Mouse (Mus musculus): ENCODE measurements at regions not wholly inside any gene's neighbourhood (a gene's known extent, or its start where the extent isn't known, plus 50 kb on each side); places are given as distances from the start of the nearest gene placed in this dataset.

DNA sequence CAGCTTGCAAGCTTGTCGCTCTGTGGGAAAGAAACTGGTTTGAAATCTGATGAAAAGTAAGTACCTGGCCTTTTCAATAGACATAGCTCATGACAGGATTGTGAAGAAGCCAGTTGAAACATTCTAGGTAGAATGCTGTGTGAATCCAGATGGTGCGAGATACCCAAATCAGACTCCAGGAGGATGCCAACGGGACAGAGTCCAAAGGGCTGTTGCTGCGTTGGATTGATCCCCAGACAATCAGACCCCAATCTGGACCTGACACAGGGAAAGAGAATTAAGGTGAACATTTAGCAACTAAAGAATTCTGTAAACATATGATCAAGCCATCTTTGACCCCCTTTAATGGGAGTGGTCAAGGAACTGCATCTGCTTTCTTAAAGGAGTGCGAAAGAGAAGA, 296.6 kb upstream of the Gm15217 start:
- DNase-seq (ENCODE audit: low spot score) = no peak

DNA sequence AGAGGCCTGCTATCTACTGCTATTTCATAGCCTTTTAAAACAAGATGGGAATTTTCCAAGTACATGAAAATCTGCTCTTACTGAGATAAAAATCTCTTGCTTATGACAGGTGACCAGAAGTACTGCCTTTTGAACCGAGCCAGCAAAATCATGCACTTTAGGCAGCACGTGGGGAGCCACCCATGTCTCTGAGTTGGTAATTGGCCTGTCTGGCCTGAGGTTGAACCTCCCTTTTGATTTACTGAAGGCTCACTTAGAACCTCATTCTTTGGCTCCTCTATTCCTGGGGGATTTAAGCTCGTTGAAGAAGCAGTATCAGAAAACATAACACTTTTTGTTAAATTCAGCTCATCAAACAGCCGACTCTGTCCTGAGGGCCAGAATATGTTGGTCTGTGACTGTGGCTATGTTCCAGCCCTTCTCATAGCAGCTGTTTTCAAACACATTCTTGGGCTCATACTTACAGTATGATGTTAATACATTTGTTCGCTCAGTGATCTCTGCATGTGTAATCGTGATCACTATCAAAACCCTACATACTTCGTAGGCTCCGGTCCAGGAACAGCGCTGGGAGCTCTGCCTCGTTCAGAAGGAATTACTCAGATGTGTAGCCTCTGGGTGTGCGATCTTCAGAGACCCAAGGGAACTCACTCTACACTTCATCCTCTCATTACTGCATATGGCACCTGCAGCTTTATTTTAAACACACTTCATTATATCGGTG, 290.1 kb upstream of the Gm15217 start:
- DNase-seq (ENCODE audit: low spot score) = no peak

DNA sequence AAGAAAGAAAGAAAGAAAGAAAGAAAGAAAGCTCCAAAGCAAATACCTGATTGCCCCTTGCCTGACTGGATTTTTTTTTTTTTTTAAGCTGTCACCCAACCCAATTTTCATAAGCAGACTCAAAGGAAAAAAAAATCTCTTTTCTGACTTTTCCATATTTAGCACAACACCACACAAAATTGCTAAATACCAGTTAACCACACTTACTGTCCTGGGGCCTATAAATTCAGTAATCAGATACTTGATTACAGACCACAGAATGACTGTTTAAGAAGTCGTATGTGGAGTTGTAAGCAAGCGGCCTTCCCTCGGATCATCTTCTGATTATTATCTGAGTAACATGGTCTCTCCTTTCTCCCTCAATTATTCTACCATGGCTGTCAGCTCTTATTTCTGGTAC, 263.3 kb upstream of the Gm15217 start:
- no peak for DNase-seq (ENCODE audit: low spot score)

DNA sequence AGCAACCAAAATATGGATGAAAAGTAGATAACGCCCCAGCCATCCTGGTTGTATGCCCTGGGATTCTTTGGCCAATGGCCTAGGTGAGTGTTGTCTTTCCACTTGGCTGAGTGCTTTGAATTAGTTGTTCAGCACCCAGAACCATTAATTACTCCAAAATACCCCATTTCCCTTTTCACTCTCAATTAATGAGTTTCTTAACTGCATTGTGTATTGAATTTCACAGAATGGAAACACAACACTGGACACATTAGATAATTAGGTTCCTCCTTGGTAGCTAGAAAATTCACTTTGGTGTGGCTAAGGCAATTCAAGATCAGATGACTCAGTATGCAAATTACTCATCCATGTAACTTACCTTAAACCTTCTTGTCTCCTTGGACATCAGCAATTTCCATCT, 252.7 kb upstream of the Gm15217 start:
- DNase-seq (ENCODE audit: low spot score) = no peak

DNA sequence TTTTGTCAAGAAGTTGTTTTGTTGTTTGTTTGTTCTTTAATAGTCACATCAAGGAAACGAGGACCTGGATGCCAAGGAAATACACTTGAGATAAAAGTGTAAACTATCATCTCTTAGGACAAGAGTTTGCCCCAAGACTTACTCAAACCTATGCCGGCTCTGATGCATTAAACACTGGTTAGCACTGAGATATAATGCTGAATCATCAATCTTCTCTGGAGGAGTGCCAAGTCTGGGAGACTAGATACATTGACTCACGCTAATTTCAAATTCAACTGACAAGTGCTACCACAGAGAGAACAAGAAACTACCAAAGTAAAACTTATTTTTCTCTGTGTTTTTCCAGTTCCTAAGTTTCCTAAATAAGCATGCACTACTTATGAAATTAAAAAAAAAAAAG, 249.5 kb upstream of the Gm15217 start:
- DNase-seq (ENCODE audit: low spot score) = no peak

DNA sequence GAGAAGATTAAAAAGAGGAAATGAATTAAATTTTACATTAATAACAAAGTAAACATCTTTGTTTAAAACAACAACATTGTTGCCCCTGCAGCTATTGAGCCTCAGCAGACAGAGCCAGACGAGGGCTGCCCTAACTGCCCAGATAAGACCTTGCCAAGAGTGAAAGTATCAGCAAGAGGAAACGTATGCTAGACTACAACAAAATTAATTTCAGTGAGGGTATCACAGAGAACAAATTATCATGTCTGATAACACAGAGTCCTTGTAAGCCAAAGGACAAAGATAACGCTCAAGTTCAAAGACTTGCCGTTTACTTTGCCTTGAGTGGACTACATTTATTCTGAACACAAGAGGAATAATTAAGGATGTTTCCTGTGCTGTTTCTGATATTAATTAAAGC, 235.0 kb upstream of the Gm15217 start:
- DNase-seq (ENCODE audit: low spot score) = no peak

DNA sequence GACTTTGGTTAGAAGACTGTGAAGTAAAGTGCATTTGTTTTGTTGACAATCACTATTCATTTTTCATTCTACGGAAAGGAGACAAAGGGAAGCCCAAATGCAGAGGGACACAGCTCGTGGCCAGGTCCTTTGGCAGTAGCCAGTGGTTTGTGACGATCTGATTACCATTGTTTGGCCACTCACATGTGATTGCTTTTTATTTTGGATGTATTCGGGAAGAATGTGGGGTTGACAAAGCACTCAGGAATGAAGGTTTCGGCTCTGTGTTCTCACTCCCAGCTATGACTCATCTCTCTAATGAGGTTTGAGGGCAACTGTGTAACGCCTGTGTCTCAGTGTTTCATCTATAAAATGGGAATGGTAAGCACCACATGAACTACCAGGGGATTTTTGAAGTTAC, 234.5 kb upstream of the Gm15217 start:
- DNase-seq (ENCODE audit: low spot score) = no peak

DNA sequence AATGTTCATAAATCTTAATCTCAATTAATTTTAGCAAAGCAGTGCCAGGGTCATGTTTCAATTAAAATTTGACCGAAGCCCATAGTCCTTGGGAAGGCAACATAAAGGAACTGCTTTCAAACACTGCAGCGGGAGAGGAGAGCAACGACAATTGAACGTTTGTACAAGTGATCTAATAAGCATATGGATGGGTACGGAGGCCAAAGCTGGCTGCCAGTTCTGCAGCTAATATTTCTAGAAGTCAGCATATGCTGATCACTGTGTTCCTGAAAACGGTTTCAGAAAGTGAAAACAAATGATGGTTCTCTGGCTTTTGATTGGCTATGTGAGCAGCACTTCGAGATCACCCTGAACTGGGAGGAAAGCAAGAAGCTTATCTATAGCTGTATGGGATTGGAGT, 233.6 kb upstream of the Gm15217 start:
- no peak for DNase-seq (ENCODE audit: low spot score)

DNA sequence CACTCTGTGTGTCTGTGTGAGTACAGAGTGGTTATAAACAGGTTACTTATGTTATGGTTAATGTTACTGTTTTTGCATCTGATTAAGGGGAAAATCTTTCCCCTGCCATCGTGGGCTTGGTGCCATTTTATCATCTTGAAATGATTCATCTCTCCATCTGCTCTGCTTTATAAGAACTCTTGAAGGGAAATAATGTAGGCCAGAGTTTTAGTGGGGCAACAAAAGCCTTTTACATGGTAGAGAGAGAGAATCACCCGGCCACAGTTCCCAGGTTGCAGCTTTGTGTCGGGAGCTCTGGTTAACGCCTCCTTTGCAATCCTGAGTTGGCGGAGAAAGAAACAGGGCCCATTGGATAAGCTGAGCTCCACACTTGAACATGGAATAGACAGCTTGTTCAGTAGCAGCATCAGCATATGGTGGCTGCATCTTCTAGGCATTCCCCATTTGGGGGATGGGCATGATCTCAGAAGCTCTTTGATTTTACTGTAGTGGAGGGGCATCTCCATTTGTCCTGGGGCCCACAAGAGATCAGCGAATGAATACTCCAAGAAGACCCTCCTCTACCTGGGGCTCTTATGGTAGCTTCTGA, 230.0 kb upstream of the Gm15217 start:
- DNase-seq (ENCODE audit: low spot score) = peak; percentile 6

DNA sequence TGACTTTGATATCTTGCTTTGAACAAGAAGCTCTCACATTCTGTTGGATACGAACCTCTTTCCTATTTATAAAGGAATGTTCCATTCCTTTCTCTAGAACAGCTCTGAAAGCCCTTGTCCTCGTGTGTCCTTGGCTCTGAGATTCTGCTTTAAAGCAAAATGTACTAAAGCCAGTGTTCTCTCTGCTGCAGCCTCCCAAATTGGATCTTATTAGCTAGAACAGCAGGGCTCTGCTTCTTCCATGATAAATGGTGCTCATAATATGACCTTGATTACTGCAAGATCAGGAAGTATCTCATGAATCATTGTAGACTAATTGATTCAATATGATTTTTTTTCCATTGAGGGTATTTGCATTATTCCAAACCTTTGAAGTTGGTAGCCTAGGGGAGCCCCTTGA, 220.5 kb upstream of the Gm15217 start:
- no peak for DNase-seq (ENCODE audit: low spot score)

DNA sequence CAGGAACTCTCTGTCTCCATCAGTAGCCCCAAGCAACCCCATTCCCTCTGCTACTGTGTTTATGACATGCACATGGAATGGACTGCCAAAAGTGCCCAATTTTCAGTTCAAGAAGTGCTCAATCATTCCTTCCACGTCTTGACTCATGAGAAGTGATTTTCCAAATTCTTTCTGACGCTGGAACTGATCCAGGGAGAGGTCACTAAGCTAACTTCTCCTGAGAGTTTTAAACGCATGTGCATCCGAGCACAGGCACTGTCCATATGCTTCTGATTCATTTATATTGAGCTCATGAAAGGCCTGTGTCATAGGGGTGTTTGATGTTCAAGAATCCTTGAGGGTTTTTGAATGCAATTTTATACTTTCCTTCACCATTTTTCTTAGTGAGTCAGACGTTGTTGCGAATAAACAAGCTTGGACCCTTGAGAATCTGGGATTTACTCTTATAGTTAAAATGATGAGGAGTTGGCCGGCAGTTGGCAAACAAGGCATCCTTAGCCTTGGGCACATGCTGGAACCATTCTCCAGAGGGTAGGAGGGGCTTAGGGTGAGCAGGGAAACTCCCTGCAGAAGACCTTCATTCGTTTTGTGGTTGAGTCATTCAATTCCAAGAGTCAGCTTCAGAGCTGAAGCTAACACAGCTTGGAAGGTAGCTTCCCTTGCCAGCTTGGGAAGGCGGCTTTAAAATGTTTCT, 206.9 kb upstream of the Gm15217 start:
- no peak for DNase-seq (ENCODE audit: low spot score)

DNA sequence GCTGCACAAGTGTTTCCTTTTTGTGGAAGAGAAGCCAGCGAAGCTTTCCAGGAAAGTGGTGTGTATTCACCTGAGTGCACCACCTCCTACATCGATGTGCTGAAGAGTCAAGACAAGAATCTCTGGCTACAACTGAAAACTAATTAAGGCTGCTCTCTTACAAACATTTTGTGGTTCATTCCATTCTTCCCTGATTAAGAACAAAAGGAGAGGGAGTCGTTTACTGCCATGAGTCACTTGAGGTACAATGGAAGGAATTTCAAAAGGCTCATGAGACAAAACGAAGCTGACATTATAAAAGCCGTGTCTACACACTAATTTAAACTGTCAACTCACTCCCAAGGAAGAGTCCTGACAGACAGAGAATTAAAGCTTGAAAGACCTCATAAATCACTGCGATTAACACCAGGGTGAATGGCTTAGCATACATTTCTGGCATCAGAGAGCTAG, 206.3 kb upstream of the Gm15217 start:
- DNase-seq (ENCODE audit: low spot score) = no peak

DNA sequence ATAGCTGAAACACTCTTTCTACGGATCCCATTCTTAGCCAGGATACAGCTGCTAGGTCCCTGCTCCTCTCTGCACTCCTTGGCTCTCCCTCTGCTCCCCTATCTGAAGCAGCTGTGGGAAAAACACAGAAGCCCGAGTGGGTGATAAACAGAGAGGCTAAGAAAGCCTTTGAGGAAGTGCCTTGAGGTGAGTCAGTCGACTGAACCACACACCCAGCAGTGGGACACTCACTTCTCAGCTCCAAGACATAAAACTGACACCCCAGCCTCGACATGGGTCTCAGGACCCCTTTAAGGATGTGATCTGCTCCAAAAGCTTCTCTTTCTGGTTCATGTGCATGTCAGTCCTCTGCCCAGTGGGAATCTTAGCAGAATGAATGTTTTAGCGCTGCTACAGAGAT, 204.8 kb upstream of the Gm15217 start:
- DNase-seq (ENCODE audit: low spot score) = no peak

DNA sequence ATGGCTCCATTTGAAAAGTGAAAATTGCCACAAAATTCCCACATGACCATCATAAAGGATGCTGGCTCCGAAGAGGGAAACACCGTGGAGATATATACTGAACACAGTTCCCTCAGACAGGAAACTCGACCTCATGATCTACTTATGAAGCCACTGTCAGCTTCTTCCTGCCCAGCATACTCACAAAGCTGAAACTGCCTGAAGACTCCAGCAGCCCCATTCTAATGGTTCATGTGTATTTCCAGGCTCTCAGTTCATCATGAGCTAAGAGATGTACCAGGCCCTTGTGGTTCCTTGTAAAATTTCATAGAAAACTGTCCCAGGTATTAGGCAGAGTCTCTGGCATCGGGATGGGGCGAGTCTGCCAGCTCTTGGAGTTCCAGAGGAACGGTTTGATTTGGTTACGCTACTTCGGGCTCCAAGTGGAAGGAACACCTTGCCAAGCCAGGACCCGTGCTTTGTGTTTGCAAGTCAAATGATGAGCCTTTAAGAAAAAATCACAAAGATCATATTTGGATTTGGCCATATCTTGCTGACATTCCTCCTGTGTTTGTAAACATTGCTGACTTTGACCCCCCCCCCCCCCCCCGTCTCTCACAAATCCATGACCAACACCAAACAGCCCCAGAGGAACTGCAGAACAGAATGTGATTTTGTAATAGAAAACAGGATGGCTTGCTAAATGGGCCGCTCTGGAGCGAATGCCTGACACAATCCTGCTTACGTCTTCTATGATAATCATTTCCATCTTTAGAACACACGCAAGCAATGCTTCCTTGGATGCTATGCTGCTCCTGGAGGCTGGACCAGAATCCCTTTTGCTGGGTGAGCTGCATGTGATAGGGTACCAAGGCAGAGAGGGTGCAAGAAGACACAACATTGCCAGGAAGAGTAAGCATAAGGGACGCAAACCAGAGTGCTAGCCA, 203.7 kb upstream of the Gm15217 start:
- no peak for DNase-seq (ENCODE audit: low spot score)

DNA sequence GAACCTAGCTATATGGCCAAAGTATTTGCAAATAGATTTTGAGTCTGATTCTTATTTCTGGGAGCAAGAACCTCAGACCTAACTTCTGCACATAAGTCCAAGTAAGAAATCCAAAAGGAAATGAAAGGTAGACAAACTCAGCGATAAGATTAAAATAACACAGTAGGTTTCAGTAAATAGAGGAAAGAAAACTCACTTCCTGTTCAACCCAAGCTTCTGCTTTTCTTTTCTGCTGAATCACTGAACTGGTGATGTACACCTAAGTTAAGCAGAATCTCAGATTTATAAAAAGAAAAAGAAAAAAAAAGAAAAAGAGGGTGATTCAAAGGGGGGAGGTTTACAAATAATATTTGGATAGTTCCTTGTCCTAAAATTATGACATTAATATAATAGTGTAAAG, 200.2 kb upstream of the Gm15217 start:
- DNase-seq (ENCODE audit: low spot score) = no peak

DNA sequence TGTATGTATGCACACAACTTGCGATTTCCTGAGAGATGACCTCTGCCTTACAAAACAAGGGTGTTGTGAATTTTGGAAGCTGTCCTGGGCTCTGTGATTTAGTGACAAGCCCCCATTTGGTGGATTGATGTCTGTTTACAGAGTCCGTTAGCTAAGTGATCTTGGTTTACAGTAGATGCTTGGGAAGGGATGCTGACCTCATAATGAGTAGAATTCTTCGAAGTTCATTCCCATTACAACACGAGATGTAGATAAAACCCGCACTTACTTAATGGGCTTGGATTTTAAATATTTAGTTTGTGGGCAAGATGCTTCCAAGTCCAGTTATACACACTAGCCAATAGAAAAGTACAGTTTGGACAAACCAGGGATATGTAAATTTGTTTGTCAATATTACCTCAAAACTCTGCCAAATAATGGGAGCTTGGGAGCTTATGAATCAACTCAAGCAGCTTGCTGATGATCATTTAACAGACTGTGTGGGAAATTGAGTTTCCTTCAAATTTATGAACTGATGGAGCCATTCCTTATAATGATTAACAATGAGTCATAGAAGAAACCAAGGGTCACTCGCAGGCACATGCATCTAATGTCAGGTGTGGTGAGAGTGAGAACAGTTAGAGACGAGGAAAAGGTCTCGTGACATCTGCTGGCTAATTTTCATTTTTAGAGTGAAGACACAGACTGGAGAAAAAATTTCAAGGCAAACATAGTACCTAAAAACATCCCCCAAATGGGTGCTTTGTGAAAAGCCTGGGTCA, 187.4 kb upstream of the Gm15217 start:
- DNase-seq (ENCODE audit: low spot score) = no peak

DNA sequence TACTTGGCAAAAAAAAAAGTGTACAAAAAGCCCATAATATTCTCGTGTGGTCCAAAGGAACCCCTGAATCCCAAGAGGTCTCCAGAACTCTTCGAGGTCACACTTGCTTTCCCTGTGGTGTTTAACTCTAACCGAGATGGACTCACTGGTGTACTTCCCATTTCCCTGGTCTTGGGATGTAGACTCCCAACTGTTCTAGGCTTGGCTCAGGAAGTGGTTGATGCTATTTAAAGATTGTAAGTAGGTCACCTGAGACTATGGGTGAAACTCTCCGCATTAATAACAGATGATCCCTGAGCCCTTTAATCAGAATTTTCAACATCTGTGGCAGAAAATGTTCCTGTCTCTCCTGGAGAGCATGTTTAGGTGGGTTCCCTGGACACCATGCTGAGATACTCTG, 185.6 kb upstream of the Gm15217 start:
- no peak for DNase-seq (ENCODE audit: low spot score)

DNA sequence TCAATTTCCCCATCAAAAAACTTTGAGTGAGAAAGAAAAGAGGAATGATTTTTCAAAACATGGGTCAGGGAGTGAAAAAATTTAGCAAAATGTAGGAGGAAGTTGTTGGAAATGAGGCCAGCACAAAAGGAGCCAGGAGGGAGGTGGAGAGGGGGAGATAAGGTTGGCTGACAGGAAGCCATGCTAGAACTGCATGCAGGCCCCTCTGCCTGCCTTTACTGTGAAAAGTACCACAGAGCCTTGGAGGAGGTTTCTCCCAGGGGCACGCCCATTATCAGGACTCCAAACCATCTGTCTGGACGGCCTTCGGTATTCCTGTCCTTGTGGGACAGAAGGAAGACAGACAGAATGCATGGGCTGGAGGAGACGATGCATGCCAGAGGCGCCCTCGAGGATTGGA, 183.3 kb upstream of the Gm15217 start:
- DNase-seq (ENCODE audit: low spot score) = no peak

DNA sequence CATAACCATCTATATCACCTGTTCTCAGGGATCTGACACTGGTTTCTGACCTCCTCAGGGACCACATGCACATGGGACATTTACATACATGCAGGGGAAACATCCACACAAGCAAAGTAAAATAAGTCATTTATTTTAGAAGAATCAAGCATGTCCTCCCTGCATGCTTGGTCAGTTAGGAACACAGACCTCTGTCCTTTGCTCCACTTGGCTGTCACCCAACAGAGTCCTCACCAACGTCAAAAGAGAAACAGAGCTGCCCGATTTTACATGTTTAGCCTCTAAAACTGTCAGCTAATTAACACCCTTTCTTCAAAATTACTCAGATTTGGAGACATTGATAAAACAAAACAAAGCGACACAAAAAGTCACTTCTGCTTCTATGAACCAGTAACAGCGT, 176.4 kb upstream of the Gm15217 start:
- DNase-seq (ENCODE audit: low spot score) = no peak

DNA sequence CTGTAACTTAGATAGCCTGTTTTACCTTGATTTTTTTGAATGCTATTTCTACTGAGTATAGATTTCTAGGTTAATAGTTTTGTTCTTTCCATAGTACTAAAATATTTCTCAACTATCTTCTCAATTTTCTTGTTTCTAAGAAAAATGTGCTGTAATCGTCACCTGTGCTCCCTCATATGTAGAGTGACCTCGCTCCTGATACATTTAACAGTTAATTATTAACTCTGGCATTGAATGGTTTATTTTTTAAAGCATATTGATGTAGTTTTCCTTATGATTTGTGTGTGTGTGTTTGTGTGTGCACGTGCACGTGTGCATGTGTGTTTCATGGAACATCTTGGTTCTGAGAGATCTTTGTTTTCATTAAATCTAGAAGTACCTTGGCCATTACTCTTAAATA, 158.7 kb upstream of the Gm15217 start:
- no peak for DNase-seq (ENCODE audit: low spot score)

DNA sequence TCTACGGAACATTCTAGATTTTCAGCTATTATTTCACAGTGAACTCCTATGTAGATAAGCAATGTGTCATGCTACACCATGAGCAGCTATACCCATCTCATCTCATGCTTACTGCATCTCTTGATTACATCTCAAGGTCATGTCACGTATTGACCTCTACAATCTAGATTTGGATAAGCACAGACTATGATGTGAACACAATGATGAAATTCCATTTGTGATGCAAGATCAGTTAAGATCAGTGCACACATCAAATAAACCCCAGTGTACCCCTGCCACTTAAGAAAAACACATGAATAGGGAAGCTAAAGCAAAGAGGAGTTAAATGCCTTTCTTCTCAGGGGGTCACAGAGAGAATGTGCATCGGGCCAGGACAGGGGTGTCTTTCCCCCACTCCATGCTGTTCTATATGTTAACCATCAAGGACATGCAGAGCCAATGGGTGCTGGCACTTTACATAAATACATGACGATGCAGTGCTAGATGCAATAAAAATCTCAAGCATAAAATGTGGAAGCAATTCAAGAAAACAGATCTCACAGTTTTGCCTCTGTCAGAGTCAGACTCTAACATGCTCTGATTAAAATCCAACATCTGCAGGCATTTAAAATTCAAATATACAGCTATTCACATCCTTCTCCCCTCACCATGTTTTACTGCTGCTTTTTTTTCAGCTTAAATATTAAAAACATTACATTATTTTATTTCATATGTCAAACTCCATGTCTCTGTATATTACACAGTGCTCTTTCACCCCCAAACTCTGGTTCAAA, 157.1 kb upstream of the Gm15217 start:
- DNase-seq (ENCODE audit: low spot score) = no peak

All from left cerebral cortex, adult 11 months (tissue).